Mouse (Mus musculus): ENCODE data around the gene Fis1. TPM values are rescaled to one million over a fixed set of nuclear protein-coding genes. Genes with fewer than 3 reads are reported as not detected.

Fis1 gene
- total and polyA plus RNA-seq, 3 experiments, result 142 to 207 (median 152) TPM

- DNase-seq (ENCODE audit: extremely low read depth), result peak; percentile 81
- peaks cover 35 to 47% of the 10 kb centered on the region in 2 experiments for H3K36me3 ChIP-seq (replicated peaks in 1 of 2; ENCODE audit: control insufficient read depth in 1 of 2, insufficient read depth in 1 of 2, low read length in 1 of 2)
These were observed 9.4 kb downstream of the Fis1 start for GRCm38 (mm10) chr5:136962501-136962900.

DNA sequence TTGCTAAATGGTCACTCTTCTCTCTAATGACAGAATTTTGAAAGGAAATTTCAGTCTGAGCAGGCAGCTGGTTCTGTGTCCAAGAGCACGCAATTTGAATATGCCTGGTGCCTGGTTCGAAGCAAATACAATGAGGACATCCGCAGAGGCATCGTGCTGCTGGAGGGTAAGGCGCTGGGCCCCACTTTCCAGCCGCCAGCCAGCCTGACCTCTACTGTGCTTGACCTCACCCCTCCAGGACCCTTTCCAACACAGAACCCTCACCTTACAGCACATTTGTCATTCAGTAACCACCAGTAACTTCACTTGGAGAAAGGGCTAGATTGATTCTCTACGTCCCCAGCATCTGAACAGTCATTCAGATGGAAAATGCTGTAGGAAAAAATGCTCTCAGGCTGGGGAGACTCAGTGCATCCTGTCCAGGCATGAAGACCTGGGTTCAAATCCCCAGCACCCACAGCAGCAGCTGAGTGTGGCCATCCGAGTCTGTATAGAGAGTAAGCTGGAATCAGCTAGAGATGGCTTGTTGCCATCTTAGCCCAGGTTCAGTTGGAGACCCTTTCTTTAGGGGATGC lies 10.0 kb downstream of the Fis1 start:
- in situ Hi-C loops (cut with MboI; ENCODE audit: low pct_ligation_motif_present, low pct_unique_long_range_greater_than_20kb, low sequenced_read_pairs) (loop anchor here (5.0 kb wide), 1 partner anchor 36 kb away; no protein-coding TSS in a partner anchor), dilution Hi-C loops (cut with MboI; ENCODE audit: extremely low pct_ligation_motif_present, extremely low pct_unique_long_range_greater_than_20kb, low sequenced_read_pairs) (no loop called here)
- DNase-seq (ENCODE audit: extremely low read depth), result no peak
- H3K27me3 ChIP-seq (replicated peaks), result no peaks in the 10 kb centered on the region
- H3K79me2 ChIP-seq (replicated peaks; ENCODE audit: control insufficient read depth, extremely low read depth, insufficient read depth, poor library complexity, severe bottlenecking), result no peaks in the 10 kb centered on the region
- no peaks in the 10 kb centered on the region for H3K9me3 ChIP-seq (replicated peaks; ENCODE audit: low read length)
- H3K4me2 ChIP-seq (ENCODE audit: insufficient read depth, low read depth, poor library complexity, severe bottlenecking), result peak overlapping the region; percentile 71
- peak overlapping the region; percentile 24; the same call in 1 of the 2 replicates for H3K9ac ChIP-seq (ENCODE audit: insufficient read depth, low read depth)
- TF ChIP-seq UBTF (IDR thresholded peaks at IDR 0.05; ENCODE audit: low read depth, low read length) (no peak), NELFE (IDR thresholded peaks at IDR 0.05; ENCODE audit: low read depth, low read length) (no peak), CHD2 (IDR thresholded peaks at IDR 0.05; ENCODE audit: low read length) (no peak), USF1 (IDR thresholded peaks at IDR 0.05; ENCODE audit: low read depth, low read length) (no peak), ZC3H11A (IDR thresholded peaks at IDR 0.05; ENCODE audit: low read depth, low read length) (no peak), SMC3 (IDR thresholded peaks at IDR 0.05; ENCODE audit: low read depth, low read length) (no peak), RAD21 (IDR thresholded peaks at IDR 0.05; ENCODE audit: low read depth, low read length) (no peak), EP300 (IDR thresholded peaks at IDR 0.05; ENCODE audit: low read length) (no peak), POLR2AphosphoS2 (IDR thresholded peaks at IDR 0.05; ENCODE audit: low read depth, low read length) (no peak), CHD1 (IDR thresholded peaks at IDR 0.05; ENCODE audit: low read depth, low read length) (no peak), E2F4 (IDR thresholded peaks at IDR 0.05; ENCODE audit: insufficient replicate concordance, low read depth, low read length) (no peak), ZKSCAN1 (IDR thresholded peaks at IDR 0.05; ENCODE audit: borderline replicate concordance, low read depth, low read length) (no peak), BHLHE40 (IDR thresholded peaks at IDR 0.05; ENCODE audit: low read depth, low read length) (no peak), POLR2A (IDR thresholded peaks at IDR 0.05; ENCODE audit: low read depth, low read length) (no peak), MXI1 (IDR thresholded peaks at IDR 0.05; ENCODE audit: low read depth, low read length) (no peak), MAFK (IDR thresholded peaks at IDR 0.05; ENCODE audit: insufficient replicate concordance, low read length) (no peak), ZMIZ1 (IDR thresholded peaks at IDR 0.05; ENCODE audit: low read depth, low read length) (no peak), TCF12 (IDR thresholded peaks at IDR 0.05; ENCODE audit: low read depth, low read length) (no peak), NRF1 (IDR thresholded peaks at IDR 0.05; ENCODE audit: low read depth, low read length) (no peak), JUND (conservative IDR thresholded peaks at IDR 0.05; ENCODE audit: low read depth, low read length) (no peak)
- H3K4me1 ChIP-seq (ENCODE audit: control insufficient read depth in 1 of 2, insufficient read depth in 2 of 2), result peaks cover 8 to 29% of the 10 kb centered on the region in 2 experiments; a peak in 3 of 4 replicates
- H3K4me3 ChIP-seq (replicated peaks in 1 of 3; ENCODE audit: low read depth in 2 of 3, low read length in 2 of 3, poor library complexity in 1 of 3), result peak overlapping the region in 2 of 3 experiments; percentile 66 to 100
- peaks cover 35 to 52% of the 10 kb centered on the region in 2 experiments for H3K36me3 ChIP-seq (replicated peaks in 1 of 2; ENCODE audit: control insufficient read depth in 1 of 2, insufficient read depth in 1 of 2, low read length in 1 of 2)
- no peak overlapping the region for H3K27ac ChIP-seq (ENCODE audit: insufficient read depth, low read depth)

More at GRCm38 (mm10) chr5:136962501-136962900, 9.4 kb downstream of the Fis1 start:
- Histone ChIP-seq H3K27me3 (replicated peaks) (no peaks in the 10 kb centered on the region), H3K4me1 (ENCODE audit: control insufficient read depth in 1 of 2, insufficient read depth in 2 of 2) (peaks cover 8 to 29% of the 10 kb centered on the region in 2 experiments; a peak in 3 of 4 replicates), H3K27ac (ENCODE audit: insufficient read depth, low read depth) (peak overlapping the region; percentile 85; the same call in 1 of the 2 replicates), H3K79me2 (replicated peaks; ENCODE audit: control insufficient read depth, extremely low read depth, insufficient read depth, poor library complexity, severe bottlenecking) (no peaks in the 10 kb centered on the region), H3K4me3 (replicated peaks in 1 of 3; ENCODE audit: low read depth in 2 of 3, low read length in 2 of 3, poor library complexity in 1 of 3) (peak overlapping the region; percentile 66 to 100 (median 87)), H3K4me2 (ENCODE audit: insufficient read depth, low read depth, poor library complexity, severe bottlenecking) (peak overlapping the region; percentile 71), H3K9me3 (replicated peaks; ENCODE audit: low read length) (no peaks in the 10 kb centered on the region), H3K9ac (ENCODE audit: insufficient read depth, low read depth) (peak overlapping the region; percentile 90)
- dilution Hi-C loops (cut with MboI; ENCODE audit: extremely low pct_ligation_motif_present, extremely low pct_unique_long_range_greater_than_20kb, low sequenced_read_pairs), result no loop called here
- in situ Hi-C loops (cut with MboI; ENCODE audit: low pct_ligation_motif_present, low pct_unique_long_range_greater_than_20kb, low sequenced_read_pairs), result loop anchor here (5.0 kb wide), 1 partner anchor 35 kb away; no protein-coding TSS in a partner anchor
- TF ChIP-seq BHLHE40 (IDR thresholded peaks at IDR 0.05; ENCODE audit: low read depth, low read length) (no peak), RCOR1 (conservative IDR thresholded peaks at IDR 0.05; ENCODE audit: low read depth, low read length) (no peak), CTCF (conservative IDR thresholded peaks at IDR 0.05 in 1 of 2, IDR thresholded peaks at IDR 0.05 in 1 of 2; ENCODE audit: low read depth in 2 of 2, low read length in 2 of 2) (peak; percentile 80 to 88), MYC (IDR thresholded peaks at IDR 0.05; ENCODE audit: low read depth, low read length) (no peak), MXI1 (IDR thresholded peaks at IDR 0.05; ENCODE audit: low read depth, low read length) (peak; percentile 60; the same call in 1 of the 2 replicates), ZNF384 (IDR thresholded peaks at IDR 0.05; ENCODE audit: low read depth, low read length) (no peak), SMC3 (IDR thresholded peaks at IDR 0.05; ENCODE audit: low read depth, low read length) (peak; percentile 68), RAD21 (IDR thresholded peaks at IDR 0.05; ENCODE audit: low read depth, low read length) (peak; percentile 33), MAFK (IDR thresholded peaks at IDR 0.05; ENCODE audit: insufficient replicate concordance, low read length) (no peak), ETS1 (conservative IDR thresholded peaks at IDR 0.05; ENCODE audit: low read depth, low read length) (no peak), CHD1 (IDR thresholded peaks at IDR 0.05; ENCODE audit: low read depth, low read length) (peak; percentile 78), TBP (conservative IDR thresholded peaks at IDR 0.05; ENCODE audit: low read depth, low read length) (no peak), IRF4 (IDR thresholded peaks at IDR 0.05; ENCODE audit: low read depth, low read length) (peak; percentile 43; the same call in 1 of the 2 replicates), MAX (IDR thresholded peaks at IDR 0.05; ENCODE audit: low read length) (peak; percentile 52; the same call in 1 of the 2 replicates), POLR2AphosphoS2 (IDR thresholded peaks at IDR 0.05; ENCODE audit: low read depth, low read length) (no peak)
